Mouse (Mus musculus) heart, postnatal 25 days (tissue): Measurements from ENCODE around the gene Nasp. TPM values are rescaled to one million over a fixed set of nuclear protein-coding genes. Genes with fewer than 3 reads are reported as not detected.
"Not testable (repeated sequence)": the region's sequence is repeated elsewhere in the genome, so short reads cannot be mapped to it uniquely, and the experiment has no call there.

ENCODE experiments used
- DNase-seq: peaks from one replicate; pipeline ENCODE4 v3.0.0; 2022; ENCODE audit warnings: low spot score
- intact Hi-C: fragments of 180-260 bp; cut with DNase I; formaldehyde crosslinking; loops from one replicate; pipeline ENCODE4 v1.15.1; 2025
- total RNA-seq, 2 experiments: library from RNA; stranded (reverse); gene quantifications; 2 replicates each; pipeline ENCODE4 v1.2.3; 2021

The Nasp gene
- total RNA-seq: 10 to 100 TPM; 21.1 to 24.6 TPM

DNA sequence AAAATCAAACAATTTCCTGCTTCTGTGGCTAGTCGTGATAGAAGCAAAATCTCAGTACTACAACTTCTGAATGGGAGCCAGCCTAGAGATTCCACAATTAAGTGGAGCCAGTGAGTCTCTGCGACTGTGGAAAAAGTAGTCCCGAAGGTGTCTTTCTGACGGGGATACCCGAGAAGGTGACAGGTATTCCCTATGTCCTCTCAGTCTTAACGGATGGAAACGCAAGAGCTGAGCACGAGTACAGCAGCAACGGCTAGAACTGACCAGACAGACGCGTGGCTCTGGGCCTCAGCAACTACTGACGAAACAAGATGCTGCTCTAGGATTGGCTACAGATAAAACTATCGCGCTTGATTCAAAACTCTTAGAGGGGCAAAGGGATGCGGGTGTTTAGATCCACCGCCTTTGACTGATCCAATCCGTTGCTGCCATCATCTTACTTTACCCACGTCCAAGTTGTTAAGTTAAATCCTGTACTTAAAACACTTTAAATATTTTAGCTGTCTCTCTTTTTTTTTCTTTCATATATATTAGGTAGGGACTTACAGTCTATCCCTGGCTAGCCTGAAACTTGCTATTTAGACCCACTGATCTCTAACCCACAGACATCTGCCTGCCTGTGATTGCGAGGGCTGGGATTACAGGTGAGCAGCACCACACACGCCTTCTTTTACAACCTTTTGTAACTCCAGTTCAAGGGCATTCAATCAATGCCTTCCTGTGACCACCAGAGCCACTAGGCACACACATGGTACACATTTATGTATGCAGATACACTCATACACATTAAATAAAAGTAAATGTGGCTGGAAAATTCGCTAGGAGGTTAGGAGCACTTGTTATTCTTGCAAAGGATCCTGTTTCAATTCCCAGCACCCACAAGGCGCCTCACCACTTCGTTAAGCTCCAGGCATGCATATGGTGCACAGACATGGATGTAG lies at the start of gene Nasp:
TSS of gene Nasp (minus strand) at position 220 of the 941 bp plus-strand sequence.
- intact Hi-C loops: no loop called here
- peak; percentile 68 for DNase-seq

DNA sequence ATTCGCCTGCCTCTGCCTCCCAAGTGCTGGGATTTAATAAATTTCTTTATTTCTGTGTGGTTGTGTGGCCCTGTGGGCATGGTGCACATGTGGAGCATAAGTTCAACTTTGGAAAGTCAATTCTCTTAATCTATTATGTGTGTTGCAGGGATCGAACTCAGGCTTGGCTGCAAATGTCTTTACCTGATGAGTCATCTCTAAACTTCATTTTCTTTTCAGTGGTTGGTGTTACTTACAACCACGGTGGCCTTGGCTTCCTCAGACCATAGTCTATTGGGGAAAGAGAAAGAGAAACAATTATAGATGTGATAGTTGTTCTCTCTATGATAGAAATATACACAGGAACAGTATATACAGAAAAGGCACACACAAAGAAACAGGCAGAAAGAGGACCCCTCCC lies 48.3 kb upstream of the Nasp start:
- intact Hi-C loops: no loop called here
- DNase-seq: no peak

DNA sequence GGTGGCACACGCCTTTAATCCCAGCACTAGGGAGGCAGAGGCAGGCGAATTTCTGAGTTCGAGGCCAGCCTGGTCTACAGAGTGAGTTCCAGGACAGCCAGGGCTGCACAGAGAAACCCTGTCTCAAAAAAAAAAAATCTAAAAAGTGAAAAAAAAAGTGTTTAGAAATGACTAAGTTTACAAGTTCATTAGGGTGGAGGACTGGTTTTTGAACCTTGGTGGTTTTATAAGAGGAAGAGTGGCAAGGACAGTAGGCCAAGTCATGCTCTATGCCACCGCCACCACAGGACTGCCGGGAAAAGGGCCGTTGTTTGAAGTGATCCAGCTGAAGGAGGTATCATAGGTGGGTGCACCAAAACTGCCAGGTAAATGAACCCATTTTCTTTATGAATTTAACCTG lies 47.0 kb upstream of the Nasp start:
- intact Hi-C loops, DNase-seq: not testable (repeated sequence)

DNA sequence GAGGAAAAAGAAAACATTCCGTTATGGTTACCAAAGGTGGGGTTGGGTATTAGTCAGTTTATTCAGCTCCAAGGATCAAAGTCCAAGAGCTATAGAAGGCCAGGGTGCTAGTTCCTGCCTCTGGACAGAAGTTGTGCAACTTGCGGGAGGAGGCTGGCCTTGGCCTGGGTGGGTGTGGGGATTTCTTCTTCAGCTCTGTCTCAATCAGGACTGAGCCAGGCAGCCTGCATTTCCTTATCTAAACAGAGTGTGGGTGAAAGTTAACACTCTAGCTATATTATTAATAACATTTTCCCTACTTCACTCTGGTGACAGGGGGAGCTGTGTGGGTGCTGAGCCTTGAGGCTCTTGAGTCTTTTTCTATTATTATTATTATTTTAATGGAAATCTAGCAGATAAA lies 45.0 kb upstream of the Nasp start:
- intact Hi-C loops: no loop called here
- no peak for DNase-seq

DNA sequence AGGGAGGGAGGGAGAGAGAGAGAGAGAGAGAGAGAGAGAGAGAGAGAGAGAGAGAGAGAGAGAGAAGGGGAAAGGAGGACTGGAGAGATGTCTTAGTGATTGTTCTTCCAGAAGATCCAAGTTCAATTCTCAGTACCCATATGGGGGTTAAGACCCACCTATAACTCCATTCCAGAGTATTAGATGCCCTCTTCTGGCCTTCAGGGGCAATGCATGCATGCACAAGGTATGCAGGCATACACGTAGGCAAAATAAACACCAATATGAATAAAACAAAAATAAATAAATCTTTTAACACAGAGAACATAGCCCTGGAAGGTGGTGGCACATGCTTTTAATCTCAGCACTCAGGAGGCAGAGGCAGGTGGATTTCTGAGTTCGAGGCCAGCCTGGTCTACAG lies 41.5 kb upstream of the Nasp start:
- intact Hi-C loops: no loop called here
- no peak for DNase-seq

DNA sequence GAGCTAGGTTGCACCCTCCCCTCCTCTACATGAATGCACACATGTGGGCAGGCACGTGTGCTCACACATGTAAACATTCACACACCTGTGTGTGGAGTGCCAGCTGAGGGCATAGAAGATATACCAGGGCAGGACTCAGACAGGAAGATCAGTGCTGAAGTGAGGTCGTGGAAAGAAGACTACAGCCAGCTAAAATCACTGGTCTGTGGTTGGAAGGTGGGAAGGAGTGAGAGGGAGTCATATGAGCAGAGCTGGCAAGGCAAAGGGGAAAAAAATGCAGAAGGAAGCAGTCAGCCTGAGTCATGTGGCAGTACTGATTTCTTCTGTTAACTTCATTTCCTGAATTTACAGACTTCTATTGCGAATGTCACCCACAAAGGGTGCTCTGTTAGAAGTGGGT lies 40.4 kb upstream of the Nasp start:
- DNase-seq: no peak
- intact Hi-C loops: no loop called here

DNA sequence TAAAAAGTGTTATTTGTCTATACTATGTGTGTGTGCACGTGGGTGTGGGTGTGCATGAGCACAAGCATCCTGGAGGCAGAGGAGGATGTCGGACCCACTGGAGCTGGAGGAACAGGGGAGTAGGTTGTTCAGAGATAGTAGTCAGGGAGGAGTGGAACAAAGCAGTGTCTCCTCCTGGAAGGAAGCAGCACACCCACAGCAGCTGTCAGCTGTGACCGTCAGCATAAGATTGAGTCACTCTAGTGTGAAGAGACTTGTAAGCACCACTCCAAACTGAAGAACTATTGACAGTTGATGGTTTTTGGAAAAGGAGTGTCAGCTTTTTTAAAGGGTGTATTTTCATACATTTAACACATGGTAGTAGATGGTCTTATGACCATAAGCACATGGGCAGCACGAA lies 38.9 kb upstream of the Nasp start:
- intact Hi-C loops: no loop called here
- DNase-seq: no peak

DNA sequence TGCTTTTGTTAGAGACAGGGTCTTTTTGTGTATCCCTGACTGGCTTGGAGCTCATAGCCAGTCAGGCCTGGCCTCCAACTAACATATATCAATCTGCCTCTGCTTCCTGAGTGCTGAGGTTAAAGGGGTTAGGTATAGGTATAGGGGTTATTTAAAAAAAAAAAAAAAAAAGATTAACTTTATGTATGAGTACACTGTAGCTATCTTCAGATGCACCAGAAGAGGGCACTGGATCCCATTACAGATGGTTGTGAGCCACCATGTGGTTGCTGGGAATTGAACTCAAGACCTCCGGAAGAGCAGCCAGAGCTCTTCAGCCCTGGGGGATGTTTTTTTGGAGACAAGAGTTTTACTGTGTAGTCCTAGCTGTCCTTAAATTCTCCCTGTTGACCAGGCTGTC lies 34.3 kb upstream of the Nasp start:
- DNase-seq: no peak
- intact Hi-C loops: no loop called here

DNA sequence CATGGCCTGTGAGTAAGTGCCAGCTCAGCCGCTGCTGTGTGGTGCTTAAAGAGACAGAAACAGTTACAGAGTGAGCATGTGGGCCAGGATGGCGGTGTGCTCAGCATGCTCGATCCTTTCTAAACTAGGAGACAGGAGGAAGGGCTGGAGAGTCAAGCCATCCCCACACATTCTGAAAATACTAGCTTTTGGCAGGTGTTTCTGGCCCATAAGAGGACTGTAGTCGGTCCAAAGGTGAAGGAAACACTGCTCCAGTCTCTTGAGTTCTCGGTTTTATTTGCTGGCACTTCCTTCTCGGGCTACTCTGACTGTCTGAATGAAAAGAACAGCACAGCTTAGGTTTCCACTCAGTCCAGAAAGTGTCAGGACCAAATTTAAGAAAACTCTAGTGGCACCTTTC lies 33.1 kb upstream of the Nasp start:
- intact Hi-C loops: no loop called here
- no peak for DNase-seq

DNA sequence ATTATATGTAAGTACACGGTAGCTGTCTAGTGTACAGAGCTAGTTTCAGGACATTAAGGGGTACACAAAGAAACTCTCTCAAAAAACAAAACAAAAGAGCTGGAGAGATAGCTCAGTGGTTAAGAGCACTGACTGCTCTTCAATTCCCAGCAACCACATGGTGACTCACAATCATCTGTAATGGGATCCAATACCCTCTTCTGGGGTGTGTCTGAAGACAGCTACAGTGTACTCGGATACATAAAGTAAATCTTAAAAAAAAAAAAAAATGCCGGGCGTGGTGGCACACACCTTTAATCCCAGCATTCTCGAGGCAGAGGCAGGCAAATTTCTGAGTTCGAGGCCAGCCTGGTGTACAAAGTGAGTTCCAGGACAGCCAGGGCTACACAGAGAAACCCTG lies 32.2 kb upstream of the Nasp start:
- intact Hi-C loops, DNase-seq: not testable (repeated sequence)

DNA sequence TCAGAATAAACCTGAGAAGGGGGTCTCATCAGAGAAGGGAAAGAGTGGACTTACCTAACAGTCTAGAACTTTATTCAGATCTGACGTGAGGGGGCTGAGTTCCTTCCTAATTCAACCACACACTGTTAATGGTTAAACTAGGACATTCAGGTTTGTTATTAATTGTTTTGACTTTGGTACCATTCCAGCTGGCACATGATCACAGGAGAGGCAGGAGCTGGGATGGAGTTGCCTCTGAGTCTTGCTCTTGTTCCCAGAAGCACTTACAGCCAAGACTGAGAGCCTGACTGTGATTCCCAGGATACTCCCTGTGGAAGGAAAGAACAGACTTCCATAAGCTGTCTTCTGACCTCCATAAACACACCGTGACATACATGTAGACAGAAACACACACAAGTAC lies 31.7 kb upstream of the Nasp start:
- no peak for DNase-seq
- intact Hi-C loops: no loop called here

DNA sequence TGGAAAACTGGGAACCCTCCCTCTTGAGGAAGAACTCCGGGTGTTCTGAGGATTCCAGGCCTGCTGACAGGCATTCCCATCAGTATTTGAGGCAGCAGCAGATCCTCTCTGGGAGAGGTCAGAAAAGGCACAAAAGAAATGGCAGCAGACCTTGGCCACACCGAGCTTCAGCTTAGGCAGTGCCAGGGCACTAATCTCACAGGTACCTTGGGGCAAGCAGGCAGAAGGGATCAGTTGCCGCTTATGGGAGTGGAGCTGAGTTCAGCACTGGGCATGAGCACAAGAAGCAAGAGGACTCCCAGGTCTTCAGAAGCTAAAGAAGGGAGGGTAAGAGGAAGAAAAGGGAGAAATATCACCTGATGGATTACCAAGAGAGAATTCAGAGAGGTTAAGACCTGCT lies 30.2 kb upstream of the Nasp start:
- DNase-seq: no peak
- intact Hi-C loops: no loop called here

DNA sequence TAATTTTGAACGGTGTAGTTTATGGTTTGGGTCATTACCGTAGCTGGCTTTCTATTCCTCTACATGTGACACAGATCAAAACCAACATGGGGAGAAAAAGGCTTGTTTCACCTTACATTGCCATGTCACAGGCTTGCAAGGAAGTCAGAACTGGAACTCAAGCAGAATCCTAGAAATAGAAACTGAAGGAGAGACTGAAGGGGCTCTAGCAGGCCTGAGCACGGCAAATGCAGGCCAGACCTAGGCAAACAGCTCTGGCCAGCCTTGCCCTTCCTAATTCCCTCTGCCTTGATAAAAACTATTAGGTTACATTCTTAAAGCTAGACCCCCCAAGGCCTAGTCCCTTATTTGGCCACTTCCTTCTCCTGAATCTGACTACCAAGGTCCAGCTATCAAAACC lies 27.9 kb upstream of the Nasp start:
- intact Hi-C loops: no loop called here
- DNase-seq: no peak

DNA sequence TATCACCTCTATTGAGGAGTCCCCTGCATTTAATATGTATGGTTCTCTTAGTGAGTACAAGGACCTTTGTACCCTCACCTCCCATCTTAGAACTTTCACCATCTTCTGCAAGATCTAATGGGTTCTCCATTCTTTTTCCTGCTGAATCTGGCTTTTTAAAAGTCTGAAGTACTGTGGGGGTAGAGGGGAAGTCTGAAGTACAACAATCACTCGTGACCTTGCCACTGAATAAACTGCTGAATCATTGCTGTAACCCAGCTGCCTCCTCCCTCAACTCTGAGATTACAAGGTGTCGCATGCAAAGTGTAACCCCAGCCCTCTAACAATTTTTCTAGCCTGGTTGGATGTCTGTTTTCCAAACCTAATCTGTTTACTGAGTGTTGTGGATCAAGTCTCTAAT lies 27.4 kb upstream of the Nasp start:
- DNase-seq: no peak
- intact Hi-C loops: no loop called here

DNA sequence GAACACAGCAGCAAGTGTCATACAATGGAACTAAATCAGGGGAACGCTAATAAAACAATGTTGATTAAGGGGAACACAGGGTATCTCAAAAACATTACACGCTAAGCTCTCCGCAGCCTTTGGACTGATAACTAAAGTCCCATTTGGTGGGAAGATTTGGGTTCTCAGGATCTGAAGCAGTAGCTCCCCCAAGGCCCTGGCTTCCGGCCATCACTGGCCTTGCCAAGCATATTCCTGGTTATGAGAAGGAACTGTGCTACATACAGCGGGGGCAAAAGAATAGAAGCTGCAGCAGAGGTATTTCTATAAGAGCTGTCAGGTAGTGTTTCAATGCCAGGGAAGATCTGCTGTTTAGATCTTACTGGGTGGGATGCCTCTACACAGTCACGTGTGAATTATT lies 25.5 kb upstream of the Nasp start:
- DNase-seq: no peak
- intact Hi-C loops: loop anchor here (5.0 kb wide), 1 partner anchor 34 kb away; the partner anchor contains the start of gene Prdx1

DNA sequence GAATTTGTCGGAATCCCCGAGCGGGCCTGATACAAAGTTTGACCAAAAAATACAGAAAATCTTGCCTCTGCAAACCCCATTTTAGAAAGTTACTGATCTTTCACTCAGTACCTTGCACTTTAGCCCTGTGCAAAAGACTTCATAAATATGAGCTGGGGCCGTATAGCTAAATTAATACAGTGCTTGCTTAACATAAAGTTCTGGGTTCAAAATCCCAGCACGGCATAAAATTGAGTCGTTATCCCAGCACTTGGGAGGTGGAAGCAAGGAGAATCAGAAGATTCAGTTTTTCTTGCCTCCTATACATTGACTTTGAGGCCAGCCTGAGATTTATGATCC lies 24.0 kb upstream of the Nasp start:
- no peak for DNase-seq
- intact Hi-C loops: loop anchor here (5.0 kb wide), 1 partner anchor 36 kb away; the partner anchor contains the start of gene Prdx1

DNA sequence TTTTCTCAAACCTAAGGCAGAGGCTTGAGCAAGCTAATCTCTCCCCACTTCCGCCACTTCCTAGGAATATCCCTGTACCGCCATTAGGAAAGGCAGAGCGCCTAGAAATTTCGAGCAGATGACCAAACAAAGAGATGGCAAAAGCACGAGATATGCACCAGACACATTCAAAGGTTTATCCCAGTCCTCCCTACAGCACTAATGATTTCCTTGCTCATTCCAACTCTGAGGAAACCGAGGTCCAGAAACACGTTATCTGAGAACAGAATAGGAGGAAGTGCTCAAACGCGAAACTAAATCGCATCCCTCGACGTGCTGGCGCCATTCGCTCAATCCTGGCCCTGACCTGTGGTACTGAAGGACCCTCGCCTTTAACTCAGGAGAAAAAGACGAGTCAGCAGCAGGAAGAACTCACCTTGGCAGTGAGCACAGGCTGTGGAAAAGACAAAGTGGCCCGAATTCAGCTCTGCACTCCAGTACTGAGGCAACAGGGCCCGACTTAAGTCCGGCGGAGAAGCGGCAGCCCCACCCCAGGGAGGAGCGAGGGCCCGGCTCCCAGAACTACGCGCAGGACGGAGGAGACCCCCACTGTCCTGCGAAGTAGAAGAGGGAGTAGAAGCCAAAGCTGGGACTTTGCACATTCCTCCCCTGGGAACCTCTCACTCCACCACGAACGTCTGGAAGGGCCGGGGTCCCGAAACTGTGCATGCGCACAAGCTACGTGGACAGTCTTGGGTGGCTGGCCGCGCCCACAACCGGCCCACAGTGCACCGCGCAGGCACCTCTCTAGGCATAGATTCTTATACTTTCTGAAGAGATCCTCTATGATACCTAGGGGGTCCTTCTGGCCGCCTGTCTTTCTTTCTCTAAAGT lies 23.4 kb upstream of the Nasp start, which contains the start of gene Akr1a1:
TSS of gene Akr1a1 (minus strand) at position 757 of the 873 bp plus-strand sequence.
- peak; percentile 86 for DNase-seq
- intact Hi-C loops: loop anchor here (5.0 kb wide), 1 partner anchor 36 kb away; the partner anchor contains the start of gene Prdx1

DNA sequence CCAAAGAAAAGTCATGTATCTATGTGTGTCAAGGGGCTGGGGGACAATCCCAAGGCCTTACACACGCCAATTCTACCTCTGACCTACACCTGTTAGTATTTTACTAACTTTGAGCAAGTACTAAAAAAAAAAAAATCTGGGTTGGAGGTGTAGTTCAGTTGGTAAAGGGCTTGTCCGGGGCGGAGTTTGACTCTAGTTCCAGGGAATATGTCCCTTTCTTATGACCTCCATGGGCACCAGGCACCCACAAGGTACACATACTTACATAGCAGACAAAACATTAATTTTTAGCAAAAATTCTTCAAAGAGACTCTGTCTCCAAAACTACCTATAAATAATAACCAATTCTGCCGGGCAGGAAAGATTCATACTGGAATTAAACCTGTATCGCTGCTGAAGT lies 22.6 kb upstream of the Nasp start:
- intact Hi-C loops: loop anchor here (5.0 kb wide), 1 partner anchor 37 kb away; the partner anchor contains the start of gene Prdx1
- DNase-seq: no peak

DNA sequence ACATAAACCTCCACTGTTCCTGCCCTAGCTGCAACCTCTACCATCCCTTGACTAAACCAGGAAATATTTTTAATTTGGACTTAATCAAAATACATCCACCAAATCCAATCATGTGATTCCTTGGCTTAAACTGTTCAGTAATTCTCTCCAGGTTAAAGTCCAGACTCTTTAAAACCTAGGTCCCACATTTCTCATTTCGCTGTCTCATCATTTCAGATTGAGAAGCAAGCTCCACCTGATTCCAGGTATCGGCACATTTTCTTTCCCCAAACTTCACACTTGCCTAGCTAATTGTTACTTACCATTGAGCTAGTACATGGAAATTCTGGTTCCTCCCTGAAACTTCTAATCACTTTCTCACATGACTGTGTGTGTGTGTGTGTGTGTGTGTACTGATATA lies 21.7 kb upstream of the Nasp start:
- DNase-seq: no peak
- intact Hi-C loops: loop anchor here (5.0 to 10.0 kb wide), 2 partner anchors 53 to 135 kb away; no protein-coding TSS in a partner anchor

DNA sequence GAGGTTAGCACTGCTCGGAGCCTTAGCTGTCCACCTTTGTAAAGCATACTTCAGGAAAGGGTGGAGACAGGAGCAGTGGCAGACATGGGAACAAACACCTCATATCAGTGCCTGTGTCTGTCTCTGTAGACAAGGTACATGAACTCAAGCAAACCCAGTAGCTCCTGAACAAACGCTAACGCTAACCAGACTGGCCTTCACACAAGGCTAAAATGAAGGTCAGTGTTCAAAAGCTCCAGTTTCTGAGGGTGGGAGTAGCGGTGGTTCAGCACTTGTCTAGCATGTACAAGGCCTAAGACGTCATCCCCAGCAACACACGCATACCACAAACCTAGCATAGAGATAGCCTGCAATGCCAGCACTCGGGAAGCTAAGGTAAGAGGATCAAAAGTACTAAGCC lies 17.9 kb upstream of the Nasp start:
- intact Hi-C loops: loop anchor here (5.0 to 10.0 kb wide), 2 partner anchors 57 to 139 kb away; no protein-coding TSS in a partner anchor
- no peak for DNase-seq
